Mouse (Mus musculus): ENCODE measurements around the gene Ltbp2. TPM values are rescaled to one million over a fixed set of nuclear protein-coding genes. Genes with fewer than 3 reads are reported as not detected.

The Ltbp2 gene
- polyA plus RNA-seq, 2 experiments: 5.2 to 12.3 TPM

- 62% methylated on average over 7 of the region's 7 CpGs for WGBS
- Histone ChIP-seq H3K4me2 (replicated peaks; ENCODE audit: low read depth, low read length, severe bottlenecking) (no peak overlapping the region), H3K9ac (ENCODE audit: low read depth, low read length, severe bottlenecking) (no peak overlapping the region), H3K36me3 (ENCODE audit: control insufficient read depth, insufficient read depth, low read length) (no peaks in the 10 kb centered on the region), H3K4me3 (replicated peaks; ENCODE audit: low read length) (no peak overlapping the region), H3K9me3 (ENCODE audit: control insufficient read depth, low read length) (no peaks in the 10 kb centered on the region), H3K27ac (replicated peaks; ENCODE audit: low read depth, low read length) (no peak overlapping the region), H3K4me1 (ENCODE audit: control insufficient read depth, insufficient read depth, low read length) (peaks cover 27% of the 10 kb centered on the region), H3K27me3 (ENCODE audit: control insufficient read depth, insufficient read depth, low read length) (no peaks in the 10 kb centered on the region)
- ATAC-seq (ENCODE audit: low FRiP score, low read depth) (no peak), DNase-seq (ENCODE audit: low spot score) (no peak)
- no peak for TF ChIP-seq POLR2A (IDR thresholded peaks at IDR 0.05; ENCODE audit: borderline replicate concordance, extremely low read depth, insufficient read depth, insufficient read length)
These were observed 11.5 kb downstream of the Ltbp2 start for GRCm38 (mm10) chr12:84864801-84865200.

GRCm38 (mm10) chr12:84863196-84863595, 13.1 kb downstream of the Ltbp2 start:
- no peak for DNase-seq (ENCODE audit: low spot score)
- Histone ChIP-seq H3K4me2 (replicated peaks; ENCODE audit: low read depth, low read length, severe bottlenecking) (no peak overlapping the region), H3K27ac (replicated peaks; ENCODE audit: low read depth, low read length) (no peak overlapping the region), H3K4me3 (replicated peaks; ENCODE audit: low read length) (no peak overlapping the region), H3K9me3 (ENCODE audit: control insufficient read depth, low read length) (no peaks in the 10 kb centered on the region), H3K9ac (ENCODE audit: low read depth, low read length, severe bottlenecking) (no peak overlapping the region), H3K27me3 (ENCODE audit: control insufficient read depth, insufficient read depth, low read length) (no peaks in the 10 kb centered on the region), H3K36me3 (ENCODE audit: control insufficient read depth, insufficient read depth, low read length) (no peaks in the 10 kb centered on the region), H3K4me1 (ENCODE audit: control insufficient read depth, insufficient read depth, low read length) (peaks cover 32% of the 10 kb centered on the region)
- ATAC-seq (ENCODE audit: low FRiP score, low read depth): no peak
- no peak for TF ChIP-seq POLR2A (IDR thresholded peaks at IDR 0.05; ENCODE audit: borderline replicate concordance, extremely low read depth, insufficient read depth, insufficient read length)
- 88% methylated on average over 5 of the region's 5 CpGs for WGBS

GRCm38 (mm10) chr12:84862136-84862910, 14.0 kb downstream of the Ltbp2 start:
- H3K9me3 ChIP-seq (ENCODE audit: control insufficient read depth, low read length): no peaks in the 10 kb centered on the region
- no peaks in the 10 kb centered on the region for H3K36me3 ChIP-seq (ENCODE audit: control insufficient read depth, insufficient read depth, low read length)
- 0 out of 2 replicates have a peak overlapping the region, but pooled peaks have one; percentile 17 for H3K9ac ChIP-seq (ENCODE audit: low read depth, low read length, severe bottlenecking)
- H3K4me1 ChIP-seq (ENCODE audit: control insufficient read depth, insufficient read depth, low read length): peaks cover 33% of the 10 kb centered on the region
- H3K4me2 ChIP-seq (replicated peaks; ENCODE audit: low read depth, low read length, severe bottlenecking): no peak overlapping the region
- WGBS: 58% methylated on average over 14 of the region's 14 CpGs
- H3K4me3 ChIP-seq (replicated peaks; ENCODE audit: low read length): no peak overlapping the region
- peak; percentile 67 for DNase-seq (ENCODE audit: low spot score)
- no peak for TF ChIP-seq POLR2A (IDR thresholded peaks at IDR 0.05; ENCODE audit: borderline replicate concordance, extremely low read depth, insufficient read depth, insufficient read length)
- H3K27me3 ChIP-seq (ENCODE audit: control insufficient read depth, insufficient read depth, low read length): no peaks in the 10 kb centered on the region
- peak overlapping the region; percentile 53 for H3K27ac ChIP-seq (replicated peaks; ENCODE audit: low read depth, low read length)
- ATAC-seq (ENCODE audit: low FRiP score, low read depth): peak; percentile 64

GRCm38 (mm10) chr12:84858149-84859113, 17.9 kb downstream of the Ltbp2 start:
- Histone ChIP-seq H3K4me2 (replicated peaks; ENCODE audit: low read depth, low read length, severe bottlenecking) (no peak overlapping the region), H3K4me3 (replicated peaks; ENCODE audit: low read length) (no peak overlapping the region), H3K9me3 (ENCODE audit: control insufficient read depth, low read length) (no peaks in the 10 kb centered on the region), H3K4me1 (ENCODE audit: control insufficient read depth, insufficient read depth, low read length) (peaks cover 24% of the 10 kb centered on the region), H3K27ac (replicated peaks; ENCODE audit: low read depth, low read length) (no peak overlapping the region), H3K36me3 (ENCODE audit: control insufficient read depth, insufficient read depth, low read length) (no peaks in the 10 kb centered on the region), H3K9ac (ENCODE audit: low read depth, low read length, severe bottlenecking) (no peak overlapping the region), H3K27me3 (ENCODE audit: control insufficient read depth, insufficient read depth, low read length) (no peaks in the 10 kb centered on the region)
- WGBS: 37% methylated on average over 17 of the region's 17 CpGs
- no peak for ATAC-seq (ENCODE audit: low FRiP score, low read depth)
- TF ChIP-seq POLR2A (IDR thresholded peaks at IDR 0.05; ENCODE audit: borderline replicate concordance, extremely low read depth, insufficient read depth, insufficient read length): no peak
- no peak for DNase-seq (ENCODE audit: low spot score)

GRCm38 (mm10) chr12:84857706-84858105, 18.6 kb downstream of the Ltbp2 start:
- no peak overlapping the region for H3K4me3 ChIP-seq (replicated peaks; ENCODE audit: low read length)
- no peaks in the 10 kb centered on the region for H3K9me3 ChIP-seq (ENCODE audit: control insufficient read depth, low read length)
- 0 out of 2 replicates have a peak, but pooled peaks cover 4% of the 10 kb centered on the region for H3K27me3 ChIP-seq (ENCODE audit: control insufficient read depth, insufficient read depth, low read length)
- H3K4me2 ChIP-seq (replicated peaks; ENCODE audit: low read depth, low read length, severe bottlenecking): no peak overlapping the region
- no peak for TF ChIP-seq POLR2A (IDR thresholded peaks at IDR 0.05; ENCODE audit: borderline replicate concordance, extremely low read depth, insufficient read depth, insufficient read length)
- 73% methylated on average over 4 of the region's 4 CpGs for WGBS
- ATAC-seq (ENCODE audit: low FRiP score, low read depth) (no peak), DNase-seq (ENCODE audit: low spot score) (no peak)
- H3K36me3 ChIP-seq (ENCODE audit: control insufficient read depth, insufficient read depth, low read length): no peaks in the 10 kb centered on the region
- H3K9ac ChIP-seq (ENCODE audit: low read depth, low read length, severe bottlenecking): no peak overlapping the region
- H3K4me1 ChIP-seq (ENCODE audit: control insufficient read depth, insufficient read depth, low read length): peaks cover 24% of the 10 kb centered on the region
- H3K27ac ChIP-seq (replicated peaks; ENCODE audit: low read depth, low read length): no peak overlapping the region
